Comparison of ENCODE assay signal across 13 mouse cellular contexts in genomic region chr6:114780583-114780982, GRCm38 (mm10).
"Had no signal": no experiment of that assay in that cellular context is flagged by ENCODE, and none has a peak within 500 bp of the region (broad histone marks: within the 10 kb centered on the region; RNA-seq: fewer than 3 reads in every experiment).

No protein-coding gene starts in this region.

- DNase-seq: kidney, adult 11 months; kidney, adult 8-10 months; layer of hippocampus, postnatal 36 days; liver, postnatal 0 days; midbrain, embryonic 14.5 days; thymus, adult 2 months; thymus, postnatal 14 days; thymus, postnatal 4 days had no signal

- H3K27ac ChIP-seq: left cerebral cortex, adult 2 months; liver, embryonic 14.5 days had no signal

- ATAC-seq: liver, postnatal 0 days had no signal

- H3K9me3 ChIP-seq: kidney, embryonic 15.5 days; limb, embryonic 12.5 days had no signal

- H3K27me3 ChIP-seq: kidney, embryonic 15.5 days; limb, embryonic 12.5 days had no signal

- H3K9ac ChIP-seq: kidney, embryonic 15.5 days; limb, embryonic 12.5 days; liver, embryonic 14.5 days; liver, postnatal 0 days had no signal

- H3K4me2 ChIP-seq: kidney, embryonic 15.5 days; limb, embryonic 12.5 days; midbrain, embryonic 11.5 days had no signal

- H3K4me3 ChIP-seq: kidney, embryonic 15.5 days; left cerebral cortex, adult 2 months; limb, embryonic 12.5 days had no signal

- H3K36me3 ChIP-seq: kidney, embryonic 15.5 days; limb, embryonic 12.5 days had no signal
